Mouse (Mus musculus): ENCODE results near the gene Sfrp4. TPM values are rescaled to one million over a fixed set of nuclear protein-coding genes. Genes with fewer than 3 reads are reported as not detected.

Sfrp4 gene
- polyA plus RNA-seq, 1 experiment from 2014 or later: 0.08 TPM

DNA sequence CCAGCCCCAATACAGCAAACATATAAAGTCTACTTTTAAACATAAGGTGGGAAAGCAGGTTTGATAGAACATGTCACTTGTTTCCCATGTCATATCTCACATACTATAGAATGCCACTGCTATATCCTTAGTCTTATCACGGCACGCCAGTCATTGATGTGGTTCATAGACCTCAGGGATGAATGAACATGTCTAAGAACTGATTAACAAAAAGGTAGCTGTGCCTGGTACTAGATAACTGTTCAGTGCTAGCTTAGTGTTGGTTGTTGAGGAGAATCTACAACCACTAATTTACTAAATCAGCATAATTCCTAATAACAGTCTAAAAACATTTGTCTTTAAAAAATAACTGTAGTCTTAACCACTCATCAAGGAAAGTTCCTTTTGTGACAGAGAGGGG, 26.9 kb downstream of the Sfrp4 start:
- Histone ChIP-seq H3K9me3 (ENCODE audit: control insufficient read depth, low read length) (no peaks in the 10 kb centered on the region), H3K4me3 (ENCODE audit: low read depth, low read length) (no peak overlapping the region), H3K27me3 (ENCODE audit: control insufficient read depth, insufficient read depth, low read length) (no peaks in the 10 kb centered on the region), H3K4me2 (ENCODE audit: low read depth, severe bottlenecking) (no peak overlapping the region), H3K27ac (replicated peaks; ENCODE audit: low read depth, low read length) (no peak overlapping the region), H3K9ac (ENCODE audit: low read length) (no peak overlapping the region), H3K36me3 (ENCODE audit: control insufficient read depth, insufficient read depth, low read length) (no peaks in the 10 kb centered on the region), H3K4me1 (ENCODE audit: control insufficient read depth, insufficient read depth, low read length) (no peaks in the 10 kb centered on the region)
- ATAC-seq (ENCODE audit: insufficient number of reproducible peaks, low FRiP score, low TSS enrichment, low read depth) (no peak), DNase-seq (ENCODE audit: low spot score) (no peak)
- WGBS: 87% methylated on average over 2 of the region's 2 CpGs

- ATAC-seq (ENCODE audit: insufficient number of reproducible peaks, low FRiP score, low TSS enrichment, low read depth): no peak
- H3K27me3 ChIP-seq (ENCODE audit: control insufficient read depth, insufficient read depth, low read length): no peaks in the 10 kb centered on the region
- 90% methylated on average over 2 of the region's 2 CpGs for WGBS
- no peaks in the 10 kb centered on the region for H3K36me3 ChIP-seq (ENCODE audit: control insufficient read depth, insufficient read depth, low read length)
- no peak overlapping the region for H3K27ac ChIP-seq (replicated peaks; ENCODE audit: low read depth, low read length)
- H3K9me3 ChIP-seq (ENCODE audit: control insufficient read depth, low read length): no peaks in the 10 kb centered on the region
- DNase-seq (ENCODE audit: low spot score): no peak
- no peak overlapping the region for H3K4me3 ChIP-seq (ENCODE audit: low read depth, low read length)
- H3K9ac ChIP-seq (ENCODE audit: low read length): no peak overlapping the region
- H3K4me1 ChIP-seq (ENCODE audit: control insufficient read depth, insufficient read depth, low read length): no peaks in the 10 kb centered on the region
- no peak overlapping the region for H3K4me2 ChIP-seq (ENCODE audit: low read depth, severe bottlenecking)
Observed at GRCm38 (mm10) chr13:19652405-19652804, 29.5 kb downstream of the Sfrp4 start.

DNA sequence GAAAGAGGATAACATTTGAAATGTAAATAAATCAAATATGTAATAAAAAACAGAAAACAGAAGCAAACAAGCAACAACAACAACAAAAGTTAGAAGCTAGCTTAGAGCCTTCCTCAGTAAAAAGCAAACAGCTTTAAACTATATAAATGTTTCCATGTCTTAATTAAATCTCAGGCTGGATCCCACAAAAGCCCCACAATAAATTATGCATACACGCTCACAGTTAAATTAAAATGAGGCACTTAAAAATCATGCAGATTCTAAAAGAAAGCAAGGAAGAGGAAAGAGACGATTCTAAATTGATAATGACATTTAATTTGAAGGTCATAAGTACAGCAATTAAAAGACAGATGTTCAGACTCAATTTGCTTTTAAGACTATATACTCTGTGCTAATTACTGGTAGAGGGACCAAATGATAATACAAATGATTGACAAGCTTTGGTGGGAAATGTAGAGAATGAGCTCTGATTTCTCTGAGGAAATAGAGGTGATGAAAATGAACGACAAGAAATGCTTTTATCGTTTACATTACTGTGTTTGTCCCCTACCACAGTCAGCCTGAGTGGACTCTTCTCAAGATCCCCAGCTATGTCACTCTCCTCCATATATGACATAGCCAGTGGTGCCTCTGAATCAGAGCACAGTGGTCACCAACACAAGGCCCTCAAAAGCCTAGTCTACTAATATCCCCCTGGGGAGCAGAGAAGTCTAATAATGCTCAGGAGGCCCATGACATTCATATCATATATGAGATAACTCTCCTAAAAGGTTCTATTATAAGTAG, 45.6 kb downstream of the Sfrp4 start:
- 78% methylated on average over 4 of the region's 4 CpGs for WGBS
- Histone ChIP-seq H3K4me3 (ENCODE audit: low read depth, low read length) (no peak overlapping the region), H3K9me3 (ENCODE audit: control insufficient read depth, low read length) (no peaks in the 10 kb centered on the region), H3K36me3 (ENCODE audit: control insufficient read depth, insufficient read depth, low read length) (no peaks in the 10 kb centered on the region), H3K27me3 (ENCODE audit: control insufficient read depth, insufficient read depth, low read length) (no peaks in the 10 kb centered on the region), H3K27ac (replicated peaks; ENCODE audit: low read depth, low read length) (no peak overlapping the region), H3K4me1 (ENCODE audit: control insufficient read depth, insufficient read depth, low read length) (no peaks in the 10 kb centered on the region), H3K9ac (ENCODE audit: low read length) (no peak overlapping the region), H3K4me2 (ENCODE audit: low read depth, severe bottlenecking) (no peak overlapping the region)
- no peak for DNase-seq (ENCODE audit: low spot score)
- no peak for ATAC-seq (ENCODE audit: insufficient number of reproducible peaks, low FRiP score, low TSS enrichment, low read depth)

- no peak overlapping the region for H3K27ac ChIP-seq (replicated peaks; ENCODE audit: low read depth, low read length)
- H3K4me3 ChIP-seq (ENCODE audit: low read depth, low read length): no peak overlapping the region
- no peaks in the 10 kb centered on the region for H3K9me3 ChIP-seq (ENCODE audit: control insufficient read depth, low read length)
- no peak overlapping the region for H3K9ac ChIP-seq (ENCODE audit: low read length)
- DNase-seq (ENCODE audit: low spot score) (no peak), ATAC-seq (ENCODE audit: insufficient number of reproducible peaks, low FRiP score, low TSS enrichment, low read depth) (no peak)
- H3K27me3 ChIP-seq (ENCODE audit: control insufficient read depth, insufficient read depth, low read length): no peaks in the 10 kb centered on the region
- H3K4me1 ChIP-seq (ENCODE audit: control insufficient read depth, insufficient read depth, low read length): no peaks in the 10 kb centered on the region
- WGBS: 93% methylated on average over 3 of the region's 3 CpGs
- H3K4me2 ChIP-seq (ENCODE audit: low read depth, severe bottlenecking): no peak overlapping the region
- H3K36me3 ChIP-seq (ENCODE audit: control insufficient read depth, insufficient read depth, low read length): no peaks in the 10 kb centered on the region
Observed at GRCm38 (mm10) chr13:19674025-19674424, 51.1 kb downstream of the Sfrp4 start.

- Histone ChIP-seq H3K27me3 (ENCODE audit: control insufficient read depth, insufficient read depth, low read length) (no peaks in the 10 kb centered on the region), H3K4me1 (ENCODE audit: control insufficient read depth, insufficient read depth, low read length) (no peaks in the 10 kb centered on the region), H3K4me3 (ENCODE audit: low read depth, low read length) (no peak overlapping the region), H3K36me3 (ENCODE audit: control insufficient read depth, insufficient read depth, low read length) (no peaks in the 10 kb centered on the region), H3K9ac (ENCODE audit: low read length) (no peak overlapping the region), H3K4me2 (ENCODE audit: low read depth, severe bottlenecking) (no peak overlapping the region), H3K27ac (replicated peaks; ENCODE audit: low read depth, low read length) (no peak overlapping the region), H3K9me3 (ENCODE audit: control insufficient read depth, low read length) (no peaks in the 10 kb centered on the region)
- ATAC-seq (ENCODE audit: insufficient number of reproducible peaks, low FRiP score, low TSS enrichment, low read depth) (no peak), DNase-seq (ENCODE audit: low spot score) (no peak)
Observed at GRCm38 (mm10) chr13:19674601-19675000, 51.7 kb downstream of the Sfrp4 start.

Other genes starting within 250 kb of the Sfrp4 start
- 99.6 and 111 TPM in 2 replicates for gene Stard3nl, start 227.3 kb upstream of the Sfrp4 start, polyA plus RNA-seq (2014; fragmentation: Nextera tagmentation; extraction: Ambion mirVana)
- 10.1 and 11.6 TPM in 2 replicates for gene Epdr1, start 3.2 kb upstream of the Sfrp4 start, polyA plus RNA-seq (2014; fragmentation: Nextera tagmentation; extraction: Ambion mirVana)
- not detected in 2 replicates for gene Nme8, start 74.7 kb downstream of the Sfrp4 start, polyA plus RNA-seq (2014; fragmentation: Nextera tagmentation; extraction: Ambion mirVana)
- 0.08 TPM in 1 of 2 replicates, not detected in the other for gene Gpr141, start 201.2 kb downstream of the Sfrp4 start, polyA plus RNA-seq (2014; fragmentation: Nextera tagmentation; extraction: Ambion mirVana)

Data from limb, embryonic 11.5 days (tissue).